Mouse (Mus musculus): ENCODE data around the gene Zcwpw1.

The Zcwpw1 gene

GRCm38 (mm10) chr5:137755425-137755824 is 32.2 kb upstream of the Zcwpw1 start:
- 58% methylated on average over 5 of the region's 5 CpGs for WGBS

DNA sequence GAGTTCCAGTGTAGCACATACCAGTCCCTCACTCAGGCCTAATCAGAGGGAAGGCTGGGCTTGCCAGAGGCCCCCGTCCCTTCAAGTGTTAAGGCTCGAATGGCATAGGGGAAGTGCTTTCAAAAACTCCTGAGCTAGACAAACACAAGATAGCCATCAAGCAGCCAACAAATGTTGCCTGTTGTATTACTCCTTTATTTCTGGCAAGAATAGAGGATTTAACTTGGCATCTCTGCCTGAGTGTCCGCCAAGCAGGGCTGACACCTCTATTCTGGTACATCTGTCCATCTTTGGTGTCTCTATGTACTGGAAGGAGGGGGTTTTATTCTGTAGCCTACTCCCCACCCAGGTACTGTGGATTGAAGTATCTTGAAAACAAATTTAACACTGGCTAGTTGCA is 31.5 kb upstream of the Zcwpw1 start:
- 54% methylated on average over 3 of the region's 3 CpGs for WGBS

DNA sequence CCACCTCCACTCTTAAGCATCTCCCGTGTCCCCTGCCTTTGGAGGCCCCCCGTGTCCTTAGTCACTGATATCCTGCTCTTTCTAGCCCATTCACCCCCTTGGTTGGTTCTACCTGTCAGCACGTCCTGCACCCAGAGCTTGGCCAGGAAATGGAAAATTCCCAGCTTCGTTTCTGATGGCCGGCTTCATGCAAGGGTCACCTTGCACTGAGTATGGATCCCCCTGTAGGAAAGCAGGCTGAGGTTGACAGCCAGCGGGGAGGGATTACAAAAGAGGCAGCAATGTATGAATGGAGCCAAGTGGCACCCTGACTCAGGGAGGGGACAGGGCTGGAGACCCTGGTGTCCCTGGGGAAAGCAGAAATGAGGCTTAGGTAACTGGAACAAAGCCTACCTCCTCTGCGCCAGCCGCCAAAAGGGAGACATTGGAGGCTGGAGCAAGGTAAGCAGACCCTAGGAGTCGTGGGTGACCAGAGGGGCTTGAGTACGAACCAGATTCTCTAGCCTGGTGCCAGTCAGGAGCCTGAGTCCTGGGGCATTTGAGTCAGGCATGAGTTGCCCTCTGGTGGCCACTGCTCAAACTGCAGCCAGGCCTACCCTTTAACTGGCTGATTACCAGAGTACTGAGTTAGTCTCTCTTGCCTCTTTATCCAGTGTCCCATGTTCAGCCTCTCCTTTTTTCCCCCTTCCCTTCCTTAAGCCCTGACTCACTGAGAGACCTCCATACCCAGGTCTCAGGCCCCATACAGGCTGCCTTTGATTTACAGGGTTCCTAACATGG is 30.5 kb upstream of the Zcwpw1 start:
- 43% methylated on average over 10 of the region's 10 CpGs for WGBS

- WGBS = 29% methylated on average over 6 of the region's 6 CpGs
Measured at GRCm38 (mm10) chr5:137757887-137758286, 29.7 kb upstream of the Zcwpw1 start.

- WGBS = 69% methylated on average over 19 of the region's 19 CpGs
Measured at GRCm38 (mm10) chr5:137758921-137759534, 28.6 kb upstream of the Zcwpw1 start.

GRCm38 (mm10) chr5:137759971-137760412 is 27.6 kb upstream of the Zcwpw1 start:
- WGBS = 29% methylated on average over 4 of the region's 4 CpGs

GRCm38 (mm10) chr5:137764609-137765340 is 22.8 kb upstream of the Zcwpw1 start:
- WGBS = 70% methylated on average over 9 of the region's 9 CpGs

- WGBS = 66% methylated on average over 3 of the region's 3 CpGs
Measured at GRCm38 (mm10) chr5:137766270-137766669, 21.3 kb upstream of the Zcwpw1 start.

GRCm38 (mm10) chr5:137768475-137768874 is 19.1 kb upstream of the Zcwpw1 start:
- 36% methylated on average over 1 of the region's 1 CpGs for WGBS

- 47% methylated on average over 2 of the region's 2 CpGs for WGBS
Measured at GRCm38 (mm10) chr5:137770709-137771108, 16.9 kb upstream of the Zcwpw1 start.

- WGBS = 99% methylated on average over 2 of the region's 2 CpGs
Measured at GRCm38 (mm10) chr5:137775587-137776290, 11.9 kb upstream of the Zcwpw1 start.

- WGBS = 33% methylated on average over 5 of the region's 5 CpGs
Measured at GRCm38 (mm10) chr5:137776408-137776918, 11.1 kb upstream of the Zcwpw1 start.

DNA sequence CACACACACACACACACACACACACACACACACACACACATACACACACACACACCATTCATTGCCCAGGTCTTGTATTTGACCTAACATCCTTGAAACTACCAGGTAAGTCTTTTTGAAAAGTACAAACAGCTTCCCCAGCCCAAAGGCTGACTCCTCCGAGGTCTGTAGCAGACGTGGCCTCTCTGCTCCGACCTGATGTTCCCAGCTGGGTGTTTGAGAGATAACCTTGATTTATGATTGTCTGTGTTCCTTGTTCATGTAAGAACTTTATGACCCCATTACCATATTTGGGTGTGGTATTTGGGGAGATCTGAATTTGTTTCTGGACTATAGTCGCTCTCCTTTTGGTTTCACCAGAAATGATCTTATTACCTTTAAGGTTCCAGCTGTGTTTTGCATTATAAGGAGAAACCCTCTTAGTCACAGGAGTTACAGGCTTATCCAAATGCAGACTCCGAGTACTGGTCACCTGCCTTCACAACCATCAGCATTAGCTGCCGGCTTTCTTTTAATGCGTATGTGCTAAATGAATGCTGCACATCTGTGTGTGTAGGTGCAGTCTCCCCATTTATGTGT is 10.2 kb upstream of the Zcwpw1 start:
- WGBS = 90% methylated on average over 7 of the region's 7 CpGs

GRCm38 (mm10) chr5:137778635-137779034 is 9.0 kb upstream of the Zcwpw1 start, which contains the start of gene Ppp1r35:
Gene Ppp1r35, plus strand, starts transcription at chr5:137778849.
- 0% methylated on average over 31 of the region's 31 CpGs for WGBS

DNA sequence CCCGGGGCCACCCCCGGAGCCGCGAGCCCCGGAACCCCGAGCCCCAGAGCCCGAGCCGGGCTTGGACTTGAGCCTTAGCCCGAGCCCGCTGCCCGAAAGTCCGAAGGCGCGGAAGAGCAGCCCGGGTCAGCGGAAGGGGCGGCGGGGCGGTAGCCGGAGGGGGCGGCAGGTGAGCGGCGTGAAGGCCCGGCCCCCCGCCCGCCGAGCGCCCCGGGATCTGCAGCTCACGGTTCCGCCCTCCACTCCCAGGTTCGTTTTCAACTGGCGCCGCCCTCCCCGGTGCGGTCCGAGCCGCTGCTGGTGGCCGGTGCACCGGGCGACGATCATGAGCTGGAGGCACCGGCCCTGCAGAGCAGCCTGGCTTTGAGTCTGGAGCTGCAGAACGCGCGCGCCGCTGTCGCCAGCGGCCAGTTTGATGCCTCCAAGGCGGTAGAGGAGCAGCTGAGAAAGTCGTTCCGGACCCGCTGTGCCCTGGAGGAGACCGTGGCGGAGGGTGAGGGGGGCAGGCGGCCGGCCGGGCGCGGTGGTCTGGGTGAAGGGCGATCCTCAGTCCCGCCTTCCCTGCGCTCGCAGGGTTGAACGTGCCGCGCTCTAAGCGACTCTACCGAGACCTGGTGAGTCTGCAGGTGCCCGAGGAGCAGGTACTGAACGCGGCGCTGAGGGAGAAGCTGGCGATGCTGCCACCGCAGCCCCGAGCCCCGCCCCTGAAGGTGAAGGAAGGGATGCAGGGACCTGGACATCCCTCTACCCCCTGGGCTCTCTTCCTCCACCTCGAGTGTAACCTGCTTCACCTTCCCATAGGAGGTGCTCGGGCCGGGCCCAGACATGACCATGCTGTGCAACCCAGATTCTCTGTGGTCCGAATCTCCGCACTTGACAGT is 8.3 kb upstream of the Zcwpw1 start:
- WGBS = 1% methylated on average over 83 of the region's 83 CpGs

GRCm38 (mm10) chr5:137781661-137782060 is 5.9 kb upstream of the Zcwpw1 start:
- WGBS = 89% methylated on average over 7 of the region's 7 CpGs

GRCm38 (mm10) chr5:137782776-137783522 is 4.6 kb upstream of the Zcwpw1 start:
- WGBS = 74% methylated on average over 13 of the region's 13 CpGs

- 60% methylated on average over 9 of the region's 9 CpGs for WGBS
Measured at GRCm38 (mm10) chr5:137783901-137784540, 3.6 kb upstream of the Zcwpw1 start.

DNA sequence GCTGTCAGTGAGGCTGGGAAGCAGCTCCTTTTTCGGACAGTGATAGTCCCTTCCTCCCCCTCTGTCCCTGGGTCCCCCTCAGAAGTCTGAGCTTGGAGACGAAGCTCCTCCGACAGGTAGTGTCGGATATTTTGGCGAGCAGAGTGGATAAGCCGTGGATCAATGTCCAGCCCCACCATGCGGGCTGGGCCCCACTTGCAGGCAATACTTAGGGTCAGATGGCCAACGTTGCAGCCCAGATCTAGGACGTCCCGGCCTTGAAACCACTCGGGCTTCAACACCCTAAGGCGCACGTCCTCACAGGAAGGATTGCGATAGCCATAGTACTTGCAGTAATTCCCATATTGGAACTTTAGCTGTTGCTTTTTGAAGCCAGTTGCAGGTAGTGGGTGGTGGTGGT is 3.1 kb upstream of the Zcwpw1 start:
- WGBS = 72% methylated on average over 14 of the region's 14 CpGs
